Mouse (Mus musculus): ENCODE measurements at regions not wholly inside any gene's neighbourhood (a gene's known extent, or its start where the extent isn't known, plus 50 kb on each side); places are given as distances from the start of the nearest gene placed in this dataset.

- H3K4me3 ChIP-seq (ENCODE audit: low read depth, low read length) = no peak overlapping the region
- 0 out of 2 replicates have a peak, but pooled peaks cover 2% of the 10 kb centered on the region for H3K4me1 ChIP-seq (ENCODE audit: control insufficient read depth, insufficient read depth, low read length)
- no peak overlapping the region for H3K4me2 ChIP-seq (ENCODE audit: low read depth, low read length)
- no peaks in the 10 kb centered on the region for H3K9me3 ChIP-seq (ENCODE audit: control insufficient read depth, low read length)
- no peak overlapping the region for H3K9ac ChIP-seq (replicated peaks; ENCODE audit: low read depth, low read length)
- ATAC-seq (ENCODE audit: low read depth) = no peak
- WGBS = 80% methylated on average over 8 of the region's 8 CpGs
- no peak overlapping the region for H3K27ac ChIP-seq (ENCODE audit: low read depth, low read length)
- no peaks in the 10 kb centered on the region for H3K36me3 ChIP-seq (ENCODE audit: control insufficient read depth, insufficient read depth, low read length)
- H3K27me3 ChIP-seq (ENCODE audit: control insufficient read depth, insufficient read depth, low read length) = no peaks in the 10 kb centered on the region
Observed at GRCm38 (mm10) chr17:10062546-10063100, 257.0 kb downstream of the Qk start.

GRCm38 (mm10) chr17:10057736-10058135 lies 261.9 kb downstream of the Qk start:
- Histone ChIP-seq H3K4me1 (ENCODE audit: control insufficient read depth, insufficient read depth, low read length) (0 out of 2 replicates have a peak, but pooled peaks cover 2% of the 10 kb centered on the region), H3K4me3 (ENCODE audit: low read depth, low read length) (no peak overlapping the region), H3K27me3 (ENCODE audit: control insufficient read depth, insufficient read depth, low read length) (no peaks in the 10 kb centered on the region), H3K36me3 (ENCODE audit: control insufficient read depth, insufficient read depth, low read length) (no peaks in the 10 kb centered on the region), H3K9me3 (ENCODE audit: control insufficient read depth, low read length) (no peaks in the 10 kb centered on the region), H3K27ac (ENCODE audit: low read depth, low read length) (no peak overlapping the region), H3K9ac (replicated peaks; ENCODE audit: low read depth, low read length) (no peak overlapping the region), H3K4me2 (ENCODE audit: low read depth, low read length) (no peak overlapping the region)
- 69% methylated on average over 1 of the region's 1 CpGs for WGBS
- no peak for ATAC-seq (ENCODE audit: low read depth)

GRCm38 (mm10) chr17:10056096-10056495 lies 263.6 kb downstream of the Qk start:
- H3K9me3 ChIP-seq (ENCODE audit: control insufficient read depth, low read length) = no peaks in the 10 kb centered on the region
- no peak for ATAC-seq (ENCODE audit: low read depth)
- no peak overlapping the region for H3K9ac ChIP-seq (replicated peaks; ENCODE audit: low read depth, low read length)
- no peak overlapping the region for H3K4me2 ChIP-seq (ENCODE audit: low read depth, low read length)
- H3K4me1 ChIP-seq (ENCODE audit: control insufficient read depth, insufficient read depth, low read length) = 0 out of 2 replicates have a peak, but pooled peaks cover 2% of the 10 kb centered on the region
- H3K27me3 ChIP-seq (ENCODE audit: control insufficient read depth, insufficient read depth, low read length) = no peaks in the 10 kb centered on the region
- no peaks in the 10 kb centered on the region for H3K36me3 ChIP-seq (ENCODE audit: control insufficient read depth, insufficient read depth, low read length)
- no peak overlapping the region for H3K27ac ChIP-seq (ENCODE audit: low read depth, low read length)
- WGBS = 85% methylated on average over 2 of the region's 2 CpGs
- H3K4me3 ChIP-seq (ENCODE audit: low read depth, low read length) = no peak overlapping the region

GRCm38 (mm10) chr17:10054375-10054774 lies 265.3 kb downstream of the Qk start:
- no peak overlapping the region for H3K4me2 ChIP-seq (ENCODE audit: low read depth, low read length)
- no peak for ATAC-seq (ENCODE audit: low read depth)
- no peaks in the 10 kb centered on the region for H3K9me3 ChIP-seq (ENCODE audit: control insufficient read depth, low read length)
- H3K36me3 ChIP-seq (ENCODE audit: control insufficient read depth, insufficient read depth, low read length) = no peaks in the 10 kb centered on the region
- no peak overlapping the region for H3K27ac ChIP-seq (ENCODE audit: low read depth, low read length)
- no peaks in the 10 kb centered on the region for H3K27me3 ChIP-seq (ENCODE audit: control insufficient read depth, insufficient read depth, low read length)
- H3K4me3 ChIP-seq (ENCODE audit: low read depth, low read length) = no peak overlapping the region
- no peak overlapping the region for H3K9ac ChIP-seq (replicated peaks; ENCODE audit: low read depth, low read length)
- H3K4me1 ChIP-seq (ENCODE audit: control insufficient read depth, insufficient read depth, low read length) = 0 out of 2 replicates have a peak, but pooled peaks cover 2% of the 10 kb centered on the region
- WGBS = 88% methylated on average over 5 of the region's 5 CpGs

GRCm38 (mm10) chr17:10044336-10044735 lies 275.3 kb downstream of the Qk start:
- Histone ChIP-seq H3K27me3 (ENCODE audit: control insufficient read depth, insufficient read depth, low read length) (no peaks in the 10 kb centered on the region), H3K9ac (replicated peaks; ENCODE audit: low read depth, low read length) (no peak overlapping the region), H3K9me3 (ENCODE audit: control insufficient read depth, low read length) (no peaks in the 10 kb centered on the region), H3K27ac (ENCODE audit: low read depth, low read length) (no peak overlapping the region), H3K4me2 (ENCODE audit: low read depth, low read length) (no peak overlapping the region), H3K4me1 (ENCODE audit: control insufficient read depth, insufficient read depth, low read length) (no peaks in the 10 kb centered on the region), H3K4me3 (ENCODE audit: low read depth, low read length) (no peak overlapping the region), H3K36me3 (ENCODE audit: control insufficient read depth, insufficient read depth, low read length) (no peaks in the 10 kb centered on the region)
- 78% methylated on average over 5 of the region's 5 CpGs for WGBS
- no peak for ATAC-seq (ENCODE audit: low read depth)

GRCm38 (mm10) chr17:10042042-10042652 lies 277.5 kb downstream of the Qk start:
- H3K4me3 ChIP-seq (ENCODE audit: low read depth, low read length) = no peak overlapping the region
- H3K27ac ChIP-seq (ENCODE audit: low read depth, low read length) = no peak overlapping the region
- WGBS = 88% methylated on average over 5 of the region's 5 CpGs

GRCm38 (mm10) chr17:10040951-10041359 lies 278.7 kb downstream of the Qk start:
- H3K4me1 ChIP-seq (ENCODE audit: control insufficient read depth, insufficient read depth, low read length) = no peaks in the 10 kb centered on the region
- no peak for ATAC-seq (ENCODE audit: low read depth)
- 79% methylated on average over 4 of the region's 4 CpGs for WGBS

More at GRCm38 (mm10) chr17:10042042-10042652, 277.5 kb downstream of the Qk start:
- Histone ChIP-seq H3K4me1 (ENCODE audit: control insufficient read depth, insufficient read depth, low read length) (no peaks in the 10 kb centered on the region), H3K9ac (replicated peaks; ENCODE audit: low read depth, low read length) (no peak overlapping the region), H3K36me3 (ENCODE audit: control insufficient read depth, insufficient read depth, low read length) (no peaks in the 10 kb centered on the region), H3K4me2 (ENCODE audit: low read depth, low read length) (no peak overlapping the region), H3K9me3 (ENCODE audit: control insufficient read depth, low read length) (no peaks in the 10 kb centered on the region), H3K27me3 (ENCODE audit: control insufficient read depth, insufficient read depth, low read length) (no peaks in the 10 kb centered on the region)
- no peak for ATAC-seq (ENCODE audit: low read depth)

GRCm38 (mm10) chr17:10040375-10040774 lies 279.3 kb downstream of the Qk start:
- 85% methylated on average over 4 of the region's 4 CpGs for WGBS
- Histone ChIP-seq H3K9me3 (ENCODE audit: control insufficient read depth, low read length) (no peaks in the 10 kb centered on the region), H3K4me2 (ENCODE audit: low read depth, low read length) (no peak overlapping the region), H3K36me3 (ENCODE audit: control insufficient read depth, insufficient read depth, low read length) (no peaks in the 10 kb centered on the region), H3K9ac (replicated peaks; ENCODE audit: low read depth, low read length) (no peak overlapping the region), H3K4me3 (ENCODE audit: low read depth, low read length) (no peak overlapping the region), H3K27ac (ENCODE audit: low read depth, low read length) (no peak overlapping the region), H3K4me1 (ENCODE audit: control insufficient read depth, insufficient read depth, low read length) (no peaks in the 10 kb centered on the region), H3K27me3 (ENCODE audit: control insufficient read depth, insufficient read depth, low read length) (no peaks in the 10 kb centered on the region)
- ATAC-seq (ENCODE audit: low read depth) = no peak

More at GRCm38 (mm10) chr17:10040951-10041359, 278.7 kb downstream of the Qk start:
- Histone ChIP-seq H3K27ac (ENCODE audit: low read depth, low read length) (no peak overlapping the region), H3K27me3 (ENCODE audit: control insufficient read depth, insufficient read depth, low read length) (no peaks in the 10 kb centered on the region), H3K9me3 (ENCODE audit: control insufficient read depth, low read length) (no peaks in the 10 kb centered on the region), H3K4me2 (ENCODE audit: low read depth, low read length) (no peak overlapping the region), H3K4me3 (ENCODE audit: low read depth, low read length) (no peak overlapping the region), H3K36me3 (ENCODE audit: control insufficient read depth, insufficient read depth, low read length) (no peaks in the 10 kb centered on the region), H3K9ac (replicated peaks; ENCODE audit: low read depth, low read length) (no peak overlapping the region)

GRCm38 (mm10) chr17:10037799-10038445 lies 281.7 kb downstream of the Qk start:
- no peak overlapping the region for H3K27ac ChIP-seq (ENCODE audit: low read depth, low read length)
- H3K9ac ChIP-seq (replicated peaks; ENCODE audit: low read depth, low read length) = no peak overlapping the region
- no peak for ATAC-seq (ENCODE audit: low read depth)
- H3K4me1 ChIP-seq (ENCODE audit: control insufficient read depth, insufficient read depth, low read length) = no peaks in the 10 kb centered on the region
- no peaks in the 10 kb centered on the region for H3K27me3 ChIP-seq (ENCODE audit: control insufficient read depth, insufficient read depth, low read length)
- H3K4me2 ChIP-seq (ENCODE audit: low read depth, low read length) = no peak overlapping the region
- no peak overlapping the region for H3K4me3 ChIP-seq (ENCODE audit: low read depth, low read length)
- 45% methylated on average over 14 of the region's 14 CpGs for WGBS
- no peaks in the 10 kb centered on the region for H3K9me3 ChIP-seq (ENCODE audit: control insufficient read depth, low read length)
- no peaks in the 10 kb centered on the region for H3K36me3 ChIP-seq (ENCODE audit: control insufficient read depth, insufficient read depth, low read length)
